Mouse (Mus musculus) adrenal gland, adult 10 weeks (tissue): ENCODE measurements around the gene Zfp592. TPM values are rescaled to one million over a fixed set of nuclear protein-coding genes. Genes with fewer than 3 reads are reported as not detected.

Experiments
- polyA plus RNA-seq: library from polyadenylated mRNA; stranded (reverse); fragments of 350-450 nt; fragmentation: Illumina TruSeq; extraction: RNeasy Lipid Tissue Mini Kit (QIAGEN cat#74804); gene quantifications from one replicate; pipeline ENCODE4 v1.2.3, GENCODE M21; 2014; ENCODE audit warnings: low read depth, low replicate concordance

Gene Zfp592
- 7.3 TPM for polyA plus RNA-seq

DNA sequence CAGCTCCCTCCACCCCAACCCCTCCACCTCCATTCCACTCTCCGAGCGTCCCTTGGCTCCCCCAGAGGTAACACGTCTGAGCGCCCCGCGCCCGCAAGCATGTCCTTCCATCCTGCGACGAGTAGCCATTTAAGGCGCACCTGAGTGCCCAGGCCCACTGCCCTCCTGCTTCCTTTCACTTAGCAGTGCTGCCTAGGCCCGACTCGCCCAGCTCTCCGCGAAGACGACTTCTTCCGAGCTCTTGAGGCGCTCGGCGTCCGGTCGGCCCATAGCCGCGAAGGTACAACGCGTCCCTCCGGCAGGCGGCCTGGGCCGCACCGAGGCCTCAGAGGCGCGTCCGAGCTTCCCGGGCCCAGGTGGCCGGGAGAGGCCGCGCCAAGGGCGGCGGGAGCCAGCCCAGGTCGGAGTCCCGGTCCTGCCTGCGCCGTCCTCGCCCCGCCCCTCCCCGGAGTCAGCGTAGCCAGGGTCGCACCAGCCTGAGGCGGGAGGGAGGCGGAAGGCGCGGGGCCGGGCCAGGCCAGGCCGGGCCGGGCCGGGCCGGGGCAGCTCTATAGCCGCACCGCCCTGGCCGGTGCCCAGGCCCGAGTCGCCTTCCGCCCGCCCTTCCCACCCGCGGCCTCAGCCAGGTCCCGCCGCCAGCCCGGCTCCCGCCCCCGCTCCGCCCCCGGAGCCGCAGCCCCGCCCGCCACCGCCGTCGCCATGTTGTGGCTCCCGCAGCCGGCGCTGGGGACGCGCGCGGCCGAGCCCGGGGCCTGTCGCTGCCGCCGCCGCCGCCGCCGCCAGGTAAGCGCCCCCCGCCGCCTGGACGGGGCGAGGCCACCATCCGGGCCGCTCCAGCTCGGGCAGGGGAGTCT lies at the start of gene Zfp592:
TSS of gene Zfp592 (plus strand) at position 702 of the 854 bp plus-strand sequence.

DNA sequence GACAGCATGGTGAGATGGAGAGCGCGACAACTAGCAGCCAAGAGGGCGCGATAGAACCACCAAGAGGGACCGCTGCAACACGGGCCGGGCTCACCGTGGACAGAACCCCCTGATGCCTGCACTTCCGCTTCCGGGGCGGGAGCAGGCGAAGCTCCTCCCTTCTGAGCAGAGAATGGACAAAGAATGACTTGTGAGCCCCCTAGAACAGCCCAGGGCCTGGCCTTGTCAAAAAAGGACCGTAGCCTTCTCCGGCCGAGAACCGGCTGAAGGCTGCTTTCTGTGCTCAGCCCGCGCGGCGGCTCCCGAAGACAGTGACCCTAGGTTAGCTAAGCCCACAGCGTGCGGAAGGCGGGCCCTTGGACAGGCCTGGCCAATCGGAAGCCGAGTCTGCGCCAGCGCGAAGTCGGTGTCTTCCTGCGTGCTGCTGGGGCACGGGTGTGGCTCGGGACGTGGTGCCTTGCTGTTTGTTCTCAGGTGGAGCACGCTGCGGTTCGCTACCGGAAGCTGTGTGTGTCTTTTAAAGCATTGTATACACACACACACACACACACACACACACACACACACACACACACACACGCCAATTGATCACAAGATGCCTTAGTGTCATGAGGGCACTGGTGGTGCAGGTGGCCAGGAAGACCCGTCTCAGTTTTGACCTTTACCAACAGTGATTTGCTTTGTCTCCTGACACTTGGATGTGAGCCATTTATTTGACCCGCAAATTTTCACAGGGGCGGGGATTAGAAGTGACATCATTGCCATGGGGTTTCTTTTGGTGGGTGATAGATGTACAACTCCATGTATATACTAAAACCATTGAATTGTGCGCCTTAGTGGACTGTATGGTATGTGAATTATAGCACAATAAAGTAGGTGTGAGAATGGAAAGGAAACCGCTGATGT lies 45.8 kb upstream of the Zfp592 start, which contains the start of gene Sec11a:
TSS of gene Sec11a (minus strand) at position 336 of the 906 bp plus-strand sequence.

DNA sequence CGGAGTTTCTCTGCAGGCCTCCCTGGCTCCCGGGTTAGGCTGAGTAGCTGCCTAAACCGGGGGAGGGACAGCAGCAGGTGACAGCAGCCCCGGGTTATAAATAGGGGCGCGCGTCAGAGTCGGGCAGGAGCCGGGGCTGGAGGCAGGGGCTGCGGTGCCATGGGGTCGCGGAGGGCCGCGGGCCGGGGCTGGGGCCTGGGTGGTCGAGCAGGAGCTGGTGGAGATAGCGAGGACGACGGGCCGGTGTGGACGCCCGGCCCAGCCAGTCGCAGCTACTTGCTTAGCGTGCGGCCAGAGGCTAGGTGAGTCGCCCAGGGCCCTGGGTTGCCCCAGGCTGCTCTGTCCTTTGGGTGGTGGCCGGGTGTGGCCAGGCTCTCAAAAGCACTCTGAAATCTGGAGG lies 64.0 kb downstream of the Zfp592 start, which contains the start of gene Alpk3:
TSS of gene Alpk3 (plus strand) at position 130 of the 400 bp plus-strand sequence.

Other genes with a start within 250 kb of the Zfp592 start
- 51.0 TPM for gene Iqgap1, start 167.7 kb upstream of the Zfp592 start, polyA plus RNA-seq
- gene Zscan2, start 132.8 kb upstream of the Zfp592 start, polyA plus RNA-seq = 1.1 TPM
- gene Wdr73, start 92.4 kb upstream of the Zfp592 start, polyA plus RNA-seq = 25.0 TPM
- not detected for gene Nmb, start 88.6 kb upstream of the Zfp592 start, polyA plus RNA-seq
- gene Sec11a, start 45.9 kb upstream of the Zfp592 start, polyA plus RNA-seq = 131 TPM
- not detected for gene Alpk3, start 63.9 kb downstream of the Zfp592 start, polyA plus RNA-seq
- gene Slc28a1, start 121.1 kb downstream of the Zfp592 start, polyA plus RNA-seq = not detected
- 84.0 TPM for gene Pde8a, start 219.9 kb downstream of the Zfp592 start, polyA plus RNA-seq